Mouse (Mus musculus) megakaryocyte, embryonic 14.5 days (primary cell): Measurements from ENCODE around the gene Pdhb.

Experiments used
- FLI1 ChIP-seq: IDR thresholded peaks from 2 replicates; pipeline ENCODE4 v1.6.1; 2012; ENCODE audit warnings: low read length, inconsistent platforms, mixed read lengths
- GATA1 ChIP-seq: IDR thresholded peaks from 3 replicates; pipeline ENCODE4 v1.6.1; 2012; ENCODE audit warnings: mixed read lengths, low read length, inconsistent platforms, borderline replicate concordance

GRCm38 (mm10) chr14:8219876-8220275 is 47.1 kb upstream of the Pdhb start:
- no peak for TF ChIP-seq GATA1
- TF ChIP-seq FLI1 = no peak
